Mouse (Mus musculus) embryonic facial prominence, embryonic 11.5 days (tissue): Measurements from ENCODE around the gene Tbl2. TPM values are rescaled to one million over a fixed set of nuclear protein-coding genes. Genes with fewer than 3 reads are reported as not detected.
A peak's percentile ranks its signal among the peaks of the same experiment; 100 is the strongest.

Experiments
- ATAC-seq: fragments of 200-750 bp; cut with Nextera tagmentation; replicated peaks from 2 replicates; pipeline ENCODE4 v1.8.0; 2017; ENCODE audit warnings: low read depth; ENCODE audit not compliant: insufficient number of reproducible peaks, low FRiP score, low TSS enrichment
- DNase-seq: peaks from one replicate; pipeline ENCODE4 v3.0.0-alpha.2; 2015; ENCODE audit warnings: low spot score
- H3K27ac ChIP-seq: fragments of 300-500 bp; sonication (generic); replicated peaks from 2 replicates; pipeline ENCODE4 v1.5.1; 2014; ENCODE audit warnings: mild to moderate bottlenecking, low read depth, low read length, control low read depth
- H3K27me3 ChIP-seq: fragments of 300-500 bp; sonication (generic); 2 replicates; pipeline ENCODE4 v1.6.1; 2014; ENCODE audit warnings: mild to moderate bottlenecking, low read length, moderate library complexity, mixed read lengths; ENCODE audit not compliant: control insufficient read depth, insufficient read depth
- H3K36me3 ChIP-seq: fragments of 300-500 bp; sonication (generic); replicated peaks from 2 replicates; pipeline ENCODE4 v1.6.1; 2014; ENCODE audit warnings: low read depth, mild to moderate bottlenecking, low read length, moderate library complexity, mixed read lengths; ENCODE audit not compliant: control insufficient read depth, insufficient read depth
- H3K4me1 ChIP-seq: fragments of 300-500 bp; sonication (generic); 2 replicates; pipeline ENCODE4 v1.6.1; 2014; ENCODE audit warnings: low read length, mixed read lengths; ENCODE audit not compliant: control insufficient read depth, insufficient read depth
- H3K4me2 ChIP-seq: fragments of 300-500 bp; sonication (generic); 2 replicates; pipeline ENCODE4 v1.6.1; 2014; ENCODE audit warnings: low read depth, mild to moderate bottlenecking, control low read depth, low read length, moderate library complexity
- H3K4me3 ChIP-seq: fragments of 300-500 bp; sonication (generic); 2 replicates; pipeline ENCODE4 v1.5.1; 2014; ENCODE audit warnings: low read depth, low read length, control low read depth
- H3K9ac ChIP-seq: fragments of 300-500 bp; sonication (generic); replicated peaks from 2 replicates; pipeline ENCODE4 v1.6.1; 2014; ENCODE audit warnings: mild to moderate bottlenecking, control low read depth, low read length
- H3K9me3 ChIP-seq: fragments of 300-500 bp; sonication (generic); replicated peaks from 2 replicates; pipeline ENCODE4 v1.6.1; 2016; ENCODE audit warnings: mild to moderate bottlenecking, low read length, inconsistent platforms, mixed read lengths; ENCODE audit not compliant: control insufficient read depth
- WGBS: fragments of 180-500 bp; shearing (Covaris S2); extraction: QIAGEN DNeasy Blood & Tissue Kit; methylation state at CpG from one replicate; pipeline ENCODE4 v1.1.7; 2014; 5-methylcytosine and 5-hydroxymethylcytosine counted together
- polyA plus RNA-seq: library from polyadenylated mRNA; unstranded; fragments of >200 nt; fragmentation: Nextera tagmentation; extraction: Ambion mirVana; gene quantifications from 2 replicates; pipeline ENCODE4 v1.2.1, GENCODE M21; 2014

The Tbl2 gene
- polyA plus RNA-seq, 1 experiment from 2014 or later: 20.8 TPM

GRCm38 (mm10) chr5:135181776-135182175, 32.3 kb downstream of the Tbl2 start:
- Histone ChIP-seq H3K27me3 (no peaks in the 10 kb centered on the region), H3K9ac (no peak overlapping the region), H3K4me3 (no peak overlapping the region), H3K27ac (no peak overlapping the region), H3K36me3 (peaks cover 13% of the 10 kb centered on the region), H3K4me1 (no peaks in the 10 kb centered on the region), H3K4me2 (no peak overlapping the region), H3K9me3 (no peaks in the 10 kb centered on the region)
- 77% methylated on average over 6 of the region's 6 CpGs for WGBS
- ATAC-seq (no peak), DNase-seq (no peak)

- Histone ChIP-seq H3K27me3 (no peaks in the 10 kb centered on the region), H3K4me3 (no peak overlapping the region), H3K4me1 (no peaks in the 10 kb centered on the region), H3K4me2 (no peak overlapping the region), H3K27ac (no peak overlapping the region), H3K9me3 (no peaks in the 10 kb centered on the region), H3K9ac (no peak overlapping the region), H3K36me3 (peaks cover 11% of the 10 kb centered on the region)
- ATAC-seq (no peak), DNase-seq (no peak)
- whole genome bisulfite sequencing: 62% methylated on average over 8 of the region's 8 CpGs
These were observed 33.8 kb downstream of the Tbl2 start for GRCm38 (mm10) chr5:135183131-135183861.

DNA sequence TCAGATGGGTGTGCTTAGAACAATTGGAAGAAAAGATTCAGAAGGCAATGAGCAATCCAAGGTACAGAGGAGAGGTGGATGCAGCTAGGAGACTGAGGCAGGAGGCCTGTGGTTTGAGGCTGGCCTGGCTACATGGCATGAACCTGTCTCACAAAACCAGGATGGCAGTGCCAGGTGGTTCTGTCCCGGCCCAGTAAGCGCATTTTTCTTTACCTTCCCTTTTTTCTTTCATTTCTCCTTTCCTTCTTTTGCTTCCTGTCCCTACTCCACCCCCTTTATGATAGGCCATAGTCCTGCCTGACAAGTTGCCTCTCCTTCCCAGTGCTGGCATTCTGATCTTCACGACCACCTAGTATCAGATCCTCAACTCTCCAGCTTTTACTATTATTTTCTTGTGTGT, 35.6 kb downstream of the Tbl2 start:
- no peak overlapping the region for H3K4me3 ChIP-seq
- peaks cover 12% of the 10 kb centered on the region for H3K36me3 ChIP-seq
- no peak overlapping the region for H3K4me2 ChIP-seq
- DNase-seq: no peak
- no peaks in the 10 kb centered on the region for H3K9me3 ChIP-seq
- no peak overlapping the region for H3K27ac ChIP-seq
- 99% methylated on average over 3 of the region's 3 CpGs for WGBS
- no peak overlapping the region for H3K9ac ChIP-seq
- no peaks in the 10 kb centered on the region for H3K4me1 ChIP-seq
- no peaks in the 10 kb centered on the region for H3K27me3 ChIP-seq
- ATAC-seq: no peak

DNA sequence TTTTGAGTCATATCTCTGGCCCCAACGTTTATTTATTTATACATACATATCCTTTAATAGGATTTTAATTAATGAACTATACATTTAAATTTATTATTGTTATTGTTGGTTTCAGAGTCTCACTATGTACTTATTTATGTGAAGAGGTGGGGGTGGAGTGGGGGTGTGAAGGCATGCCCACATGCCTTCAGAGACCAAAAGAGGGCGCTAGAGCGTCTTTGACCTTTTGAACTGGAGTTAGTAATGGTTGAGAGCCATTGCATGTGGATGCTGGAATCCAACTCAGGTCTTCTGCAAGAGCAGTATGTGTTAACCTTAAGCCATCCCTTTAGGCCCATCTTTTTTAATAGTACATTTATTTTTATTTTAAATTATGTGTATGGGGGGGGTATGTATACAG, 36.1 kb downstream of the Tbl2 start:
- ATAC-seq: no peak
- H3K27me3 ChIP-seq: no peaks in the 10 kb centered on the region
- H3K9me3 ChIP-seq: no peaks in the 10 kb centered on the region
- peak; percentile 34 for DNase-seq
- peaks cover 6% of the 10 kb centered on the region for H3K36me3 ChIP-seq
- WGBS: 28% methylated on average over 3 of the region's 3 CpGs
- H3K4me3 ChIP-seq: no peak overlapping the region
- no peaks in the 10 kb centered on the region for H3K4me1 ChIP-seq
- H3K4me2 ChIP-seq: no peak overlapping the region
- no peak overlapping the region for H3K9ac ChIP-seq
- H3K27ac ChIP-seq: no peak overlapping the region

- H3K4me3 ChIP-seq: peak overlapping the region; percentile 100
- no peaks in the 10 kb centered on the region for H3K4me1 ChIP-seq
- ATAC-seq (no peak), DNase-seq (no peak)
- H3K27me3 ChIP-seq: no peaks in the 10 kb centered on the region
- peaks cover 3% of the 10 kb centered on the region for H3K36me3 ChIP-seq
- peak overlapping the region; percentile 99 for H3K27ac ChIP-seq
- 25% methylated on average over 10 of the region's 10 CpGs for WGBS
- no peaks in the 10 kb centered on the region for H3K9me3 ChIP-seq
- H3K4me2 ChIP-seq: peak overlapping the region; percentile 29
- peak overlapping the region; percentile 100 for H3K9ac ChIP-seq
These were observed 36.8 kb downstream of the Tbl2 start for GRCm38 (mm10) chr5:135186231-135186620.

- DNase-seq: peak; percentile 98
- WGBS: under 1% methylated on average over 57 of the region's 57 CpGs
- no peaks in the 10 kb centered on the region for H3K4me1 ChIP-seq
These were observed 37.3 kb downstream of the Tbl2 start, which contains the start of gene Baz1b for GRCm38 (mm10) chr5:135186621-135187348. Baz1b (plus strand) TSS chr5:135187264.

DNA sequence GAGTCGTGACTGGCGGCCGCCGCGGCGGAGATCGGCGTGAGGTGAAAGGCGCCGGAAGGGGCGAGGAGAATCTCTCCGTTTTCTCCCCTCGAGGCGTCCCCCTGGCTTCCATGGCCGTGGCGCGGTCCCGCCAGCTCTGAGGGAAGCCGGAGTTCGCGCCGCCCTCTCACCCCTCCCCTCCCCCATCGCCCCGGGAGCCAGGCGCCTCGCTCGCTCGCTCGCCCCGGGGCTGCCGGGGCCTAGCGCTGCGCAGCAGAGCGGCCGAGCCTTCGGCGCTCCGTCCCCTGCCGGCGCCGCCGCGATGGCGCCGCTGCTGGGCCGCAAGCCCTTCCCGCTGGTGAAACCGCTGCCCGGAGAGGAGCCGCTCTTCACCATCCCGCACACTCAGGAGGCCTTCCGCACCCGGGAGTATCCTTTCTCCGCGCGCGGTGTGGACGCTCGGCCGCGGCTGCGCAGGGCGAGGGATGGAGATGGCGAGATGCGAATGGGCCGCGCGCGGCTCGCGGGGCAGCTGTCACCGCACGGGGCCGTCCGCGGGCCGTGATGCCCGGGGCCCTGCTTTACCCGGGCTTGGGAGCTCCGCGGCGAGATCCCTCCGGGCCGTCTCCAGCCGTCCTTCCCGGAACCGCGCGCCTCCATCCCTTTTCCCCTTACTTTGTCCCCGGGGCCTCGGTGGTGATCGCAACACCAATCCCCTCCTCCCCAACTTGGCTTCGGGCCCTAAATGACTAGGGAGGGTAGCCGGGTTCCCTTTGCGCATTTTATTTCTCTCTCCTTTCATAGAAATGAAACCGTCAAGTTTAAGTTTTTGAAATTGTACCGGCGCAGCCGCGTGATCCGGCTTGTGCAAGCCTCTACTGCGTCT, 38.1 kb downstream of the Tbl2 start:
- Histone ChIP-seq H3K9ac (peak overlapping the region; percentile 100), H3K4me1 (no peaks in the 10 kb centered on the region), H3K4me3 (peak overlapping the region; percentile 100), H3K27me3 (no peaks in the 10 kb centered on the region), H3K27ac (peak overlapping the region; percentile 99), H3K36me3 (peaks cover 3% of the 10 kb centered on the region; the same call in 1 of the 2 replicates), H3K4me2 (peak overlapping the region; percentile 58), H3K9me3 (no peaks in the 10 kb centered on the region)
- peak; percentile 26 for DNase-seq
- WGBS: under 1% methylated on average over 80 of the region's 102 CpGs
- ATAC-seq: peak; percentile 65

More at GRCm38 (mm10) chr5:135186621-135187348, 37.3 kb downstream of the Tbl2 start, which contains the start of gene Baz1b:
- ATAC-seq: peak; percentile 95
- Histone ChIP-seq H3K27ac (peak within 1 kb of the TSS; percentile 99), H3K9ac (peak within 1 kb of the TSS; percentile 100), H3K27me3 (no peaks in the 10 kb centered on the region), H3K4me3 (peak within 1 kb of the TSS; percentile 100), H3K4me2 (peak within 1 kb of the TSS; percentile 58), H3K9me3 (no peaks in the 10 kb centered on the region), H3K36me3 (peaks cover 3% of the 10 kb centered on the region; the same call in 1 of the 2 replicates)
